Mouse (Mus musculus): Measurements from ENCODE around the gene Pitpnc1. TPM values are rescaled to one million over a fixed set of nuclear protein-coding genes. Genes with fewer than 3 reads are reported as not detected.

Gene Pitpnc1
- polyA plus RNA-seq, 1 experiment from 2014 or later = 35.2 TPM

DNA sequence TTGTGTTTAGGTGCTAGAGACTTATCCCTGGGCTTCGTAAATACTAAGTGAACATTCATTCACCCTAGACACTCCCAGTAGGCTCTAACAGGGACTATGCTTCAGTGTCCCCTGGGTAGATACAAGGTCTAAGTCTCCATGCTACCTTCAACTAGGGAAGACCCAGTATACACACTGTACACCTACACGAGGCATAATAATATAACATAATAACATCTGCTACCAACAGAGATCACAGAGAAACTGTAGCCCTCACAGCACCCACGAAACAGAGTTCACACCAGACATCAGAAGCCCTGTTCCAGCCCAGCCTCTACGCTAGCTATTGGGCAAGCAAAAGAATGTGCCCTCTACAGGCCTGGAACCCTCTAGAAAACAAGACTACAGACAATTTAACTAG, 5.5 kb downstream of the Pitpnc1 start:
- H3K27me3 ChIP-seq = no peaks in the 10 kb centered on the region
- ATAC-seq (ENCODE audit: low FRiP score) = no peak
- H3K27ac ChIP-seq = no peak overlapping the region
- H3K36me3 ChIP-seq = no peaks in the 10 kb centered on the region; the same call in 1 of the 2 replicates
- H3K9ac ChIP-seq = no peak overlapping the region
- no peak overlapping the region for H3K4me2 ChIP-seq
- H3K4me3 ChIP-seq = no peak overlapping the region
- H3K4me1 ChIP-seq (replicated peaks) = peaks cover 27% of the 10 kb centered on the region
- H3K9me3 ChIP-seq = no peaks in the 10 kb centered on the region
- WGBS = 95% methylated on average over 4 of the region's 4 CpGs

GRCm38 (mm10) chr11:107464141-107464540, 6.4 kb downstream of the Pitpnc1 start:
- Histone ChIP-seq H3K27me3 (no peaks in the 10 kb centered on the region), H3K9ac (no peak overlapping the region), H3K4me2 (no peak overlapping the region), H3K27ac (no peak overlapping the region), H3K4me3 (no peak overlapping the region), H3K4me1 (replicated peaks) (peaks cover 30% of the 10 kb centered on the region), H3K36me3 (no peaks in the 10 kb centered on the region; the same call in 1 of the 2 replicates), H3K9me3 (no peaks in the 10 kb centered on the region)
- WGBS = 55% methylated on average over 6 of the region's 6 CpGs
- no peak for ATAC-seq (ENCODE audit: low FRiP score)

DNA sequence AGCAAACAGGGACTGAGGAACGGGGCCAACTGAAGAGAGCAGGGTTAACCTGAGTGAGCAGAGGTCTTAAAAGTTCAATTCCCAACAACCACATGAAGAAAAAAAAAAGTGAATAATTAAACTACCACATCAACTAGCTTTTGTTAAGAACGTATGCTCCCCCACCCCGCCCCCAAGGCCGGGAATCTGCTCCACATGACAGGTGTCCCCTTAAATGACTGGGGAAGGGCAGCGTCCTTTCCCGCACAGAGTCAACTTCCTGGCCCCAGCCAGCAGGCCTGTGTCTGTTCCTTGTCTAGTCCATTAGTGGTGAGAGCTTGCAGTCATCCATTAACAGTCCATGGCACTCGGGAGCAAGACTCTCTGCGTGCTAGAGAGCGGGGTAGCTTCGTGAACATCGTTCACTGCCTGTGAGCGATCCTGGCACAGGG, 7.2 kb downstream of the Pitpnc1 start:
- H3K4me3 ChIP-seq = no peak overlapping the region
- H3K4me2 ChIP-seq = no peak overlapping the region
- no peak overlapping the region for H3K27ac ChIP-seq
- H3K27me3 ChIP-seq = no peaks in the 10 kb centered on the region
- no peak overlapping the region for H3K9ac ChIP-seq
- no peak for ATAC-seq (ENCODE audit: low FRiP score)
- WGBS = 85% methylated on average over 12 of the region's 12 CpGs
- peaks cover 30% of the 10 kb centered on the region for H3K4me1 ChIP-seq (replicated peaks)
- H3K9me3 ChIP-seq = no peaks in the 10 kb centered on the region
- no peaks in the 10 kb centered on the region; the same call in 1 of the 2 replicates for H3K36me3 ChIP-seq

- H3K36me3 ChIP-seq = no peaks in the 10 kb centered on the region; the same call in 1 of the 2 replicates
- peaks cover 27% of the 10 kb centered on the region for H3K4me1 ChIP-seq (replicated peaks)
- no peaks in the 10 kb centered on the region for H3K27me3 ChIP-seq
- no peak overlapping the region for H3K4me3 ChIP-seq
- WGBS = 97% methylated on average over 3 of the region's 3 CpGs
- no peak overlapping the region for H3K4me2 ChIP-seq
- H3K9me3 ChIP-seq = no peaks in the 10 kb centered on the region
- no peak for ATAC-seq (ENCODE audit: low FRiP score)
- H3K9ac ChIP-seq = no peak overlapping the region
- no peak overlapping the region for H3K27ac ChIP-seq
Observed at GRCm38 (mm10) chr11:107462478-107462877, 8.0 kb downstream of the Pitpnc1 start.

DNA sequence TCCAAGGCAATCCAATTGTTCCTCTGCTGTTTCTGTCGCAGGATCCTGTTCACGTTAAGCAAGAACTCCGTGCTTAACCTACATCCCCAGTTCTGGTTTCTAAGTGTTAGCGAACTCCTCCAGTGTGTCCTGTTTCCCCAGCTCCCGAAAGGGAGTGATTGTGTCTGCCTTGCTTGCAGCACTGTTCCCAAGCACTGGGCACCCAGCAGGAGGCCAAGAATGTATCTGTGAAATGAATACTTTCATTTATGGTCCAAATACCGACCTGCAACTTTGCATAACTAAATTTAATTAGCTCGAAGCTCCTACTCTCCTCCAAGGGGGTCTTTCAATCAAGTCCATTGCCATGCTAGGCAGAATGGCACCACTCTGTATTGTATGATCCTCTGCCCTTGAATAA, 10.7 kb downstream of the Pitpnc1 start:
- Histone ChIP-seq H3K4me1 (replicated peaks) (peaks cover 17% of the 10 kb centered on the region), H3K27ac (no peak overlapping the region), H3K27me3 (no peaks in the 10 kb centered on the region), H3K36me3 (no peaks in the 10 kb centered on the region; the same call in 1 of the 2 replicates), H3K9ac (no peak overlapping the region), H3K9me3 (no peaks in the 10 kb centered on the region), H3K4me2 (no peak overlapping the region), H3K4me3 (no peak overlapping the region)
- no peak for ATAC-seq (ENCODE audit: low FRiP score)
- WGBS = 68% methylated on average over 7 of the region's 7 CpGs

DNA sequence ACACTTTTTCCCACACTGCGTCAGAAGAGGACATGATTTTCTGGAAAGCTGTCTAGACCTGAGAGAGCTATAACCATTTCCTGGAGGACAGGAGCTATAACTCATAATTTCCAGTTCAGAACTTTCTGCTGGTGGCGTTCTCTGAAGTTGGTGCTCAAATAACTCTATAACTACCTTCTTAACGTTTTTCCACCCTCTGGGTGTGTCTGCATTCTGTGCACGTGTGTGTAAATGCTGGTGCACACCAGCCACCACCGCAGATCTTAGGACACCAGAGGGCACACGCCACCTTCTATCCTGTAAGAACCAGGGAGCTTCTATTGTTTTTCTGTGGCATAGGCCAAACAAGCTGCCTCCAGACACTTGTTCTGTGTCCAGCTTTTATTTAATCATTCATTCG, 11.5 kb downstream of the Pitpnc1 start:
- no peak overlapping the region for H3K4me3 ChIP-seq
- no peak overlapping the region for H3K27ac ChIP-seq
- H3K9me3 ChIP-seq = no peaks in the 10 kb centered on the region
- H3K4me2 ChIP-seq = no peak overlapping the region
- no peak overlapping the region for H3K9ac ChIP-seq
- WGBS = 92% methylated on average over 7 of the region's 7 CpGs
- no peaks in the 10 kb centered on the region; the same call in 1 of the 2 replicates for H3K36me3 ChIP-seq
- H3K27me3 ChIP-seq = no peaks in the 10 kb centered on the region
- no peak for ATAC-seq (ENCODE audit: low FRiP score)
- peaks cover 14% of the 10 kb centered on the region for H3K4me1 ChIP-seq (replicated peaks)

GRCm38 (mm10) chr11:107458286-107458685, 12.2 kb downstream of the Pitpnc1 start:
- Histone ChIP-seq H3K9ac (peak overlapping the region; percentile 15; the same call in 1 of the 2 replicates), H3K27me3 (no peaks in the 10 kb centered on the region), H3K9me3 (0 out of 2 replicates have a peak, but pooled peaks cover 3% of the 10 kb centered on the region), H3K4me1 (replicated peaks) (peaks cover 12% of the 10 kb centered on the region), H3K4me3 (no peak overlapping the region), H3K27ac (no peak overlapping the region), H3K36me3 (peaks cover 6% of the 10 kb centered on the region), H3K4me2 (no peak overlapping the region)
- 78% methylated on average over 12 of the region's 12 CpGs for WGBS
- no peak for ATAC-seq (ENCODE audit: low FRiP score)

- WGBS = 94% methylated on average over 3 of the region's 3 CpGs
Observed at GRCm38 (mm10) chr11:107457282-107457681, 13.2 kb downstream of the Pitpnc1 start.

DNA sequence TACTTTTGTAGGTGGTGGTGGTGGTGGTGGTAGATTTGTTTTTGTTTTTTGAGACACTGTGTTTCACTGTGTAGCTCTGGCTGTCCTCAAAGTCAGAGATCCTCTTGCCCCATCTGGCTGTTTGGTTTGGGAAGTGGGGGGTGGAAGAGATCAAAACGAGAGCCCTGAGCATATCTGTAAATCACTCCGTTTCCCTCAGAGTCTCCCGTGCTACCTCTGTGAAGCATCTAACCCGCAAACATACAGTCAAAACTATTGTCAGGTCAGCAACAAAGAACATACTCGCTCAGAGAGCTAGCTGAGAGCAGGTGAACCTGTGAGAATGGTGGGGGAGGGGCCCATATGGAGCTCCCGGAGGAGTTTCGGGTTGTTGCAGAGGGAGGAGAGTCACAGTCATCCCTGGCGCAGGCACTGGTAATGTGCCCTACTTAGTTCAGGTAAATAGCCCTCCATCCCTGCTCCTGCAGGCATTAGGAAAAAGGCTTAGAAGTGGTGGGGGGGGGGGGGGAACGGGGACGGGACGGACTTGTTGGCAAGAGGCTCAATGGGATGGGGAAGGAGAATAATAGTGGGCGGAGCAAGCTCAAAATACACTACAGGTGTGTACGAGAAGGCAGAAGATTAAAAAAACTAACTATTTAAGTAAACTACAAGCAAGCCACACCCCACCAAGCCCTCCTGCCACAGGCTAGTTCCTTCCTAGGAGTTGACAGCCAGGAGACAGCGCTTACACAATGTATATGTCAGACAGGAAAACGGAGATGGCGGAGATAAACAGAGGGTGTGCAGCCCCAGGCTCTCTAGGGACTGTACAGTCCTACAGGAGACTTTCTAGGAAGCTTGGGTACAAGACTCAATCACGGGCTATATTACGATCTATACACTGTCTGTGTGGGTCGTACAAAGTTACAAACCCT, 15.7 kb downstream of the Pitpnc1 start:
- WGBS = 69% methylated on average over 16 of the region's 19 CpGs
- H3K36me3 ChIP-seq = peaks cover 9% of the 10 kb centered on the region
- H3K4me2 ChIP-seq = no peak overlapping the region
- no peaks in the 10 kb centered on the region for H3K27me3 ChIP-seq
- no peak overlapping the region for H3K9ac ChIP-seq
- H3K4me1 ChIP-seq (replicated peaks) = peaks cover 7% of the 10 kb centered on the region
- no peak for ATAC-seq (ENCODE audit: low FRiP score)
- no peak overlapping the region for H3K27ac ChIP-seq
- H3K9me3 ChIP-seq = 0 out of 2 replicates have a peak, but pooled peaks cover 5% of the 10 kb centered on the region
- no peak overlapping the region for H3K4me3 ChIP-seq

More at GRCm38 (mm10) chr11:107457282-107457681, 13.2 kb downstream of the Pitpnc1 start:
- no peak overlapping the region for H3K4me2 ChIP-seq
- peaks cover 10% of the 10 kb centered on the region for H3K4me1 ChIP-seq (replicated peaks)
- no peak overlapping the region for H3K27ac ChIP-seq
- H3K27me3 ChIP-seq = no peaks in the 10 kb centered on the region
- H3K9me3 ChIP-seq = 0 out of 2 replicates have a peak, but pooled peaks cover 5% of the 10 kb centered on the region
- H3K36me3 ChIP-seq = peaks cover 9% of the 10 kb centered on the region
- no peak overlapping the region for H3K4me3 ChIP-seq
- H3K9ac ChIP-seq = no peak overlapping the region
- ATAC-seq (ENCODE audit: low FRiP score) = no peak

DNA sequence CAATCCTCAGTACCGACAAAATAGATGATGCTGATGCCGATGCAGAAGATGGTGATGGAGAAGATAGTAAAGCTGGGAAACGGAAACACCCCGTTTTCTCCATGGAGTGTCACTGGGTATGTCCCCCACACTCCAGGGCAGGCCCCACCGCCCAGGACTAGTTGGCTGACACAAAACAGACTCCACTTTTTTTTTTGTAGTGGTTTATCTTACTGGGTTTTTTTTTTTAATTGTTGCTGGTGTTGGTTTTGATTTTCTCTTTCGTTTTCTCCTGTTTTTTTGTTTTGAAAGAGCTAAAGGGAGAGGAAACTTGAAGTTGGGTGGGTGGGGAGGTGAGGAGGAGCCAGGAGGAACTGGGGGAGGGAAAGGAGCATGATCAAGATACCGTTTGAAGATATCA, 18.4 kb downstream of the Pitpnc1 start:
- ATAC-seq (ENCODE audit: low FRiP score) = no peak
- WGBS = 96% methylated on average over 7 of the region's 7 CpGs
- H3K9ac ChIP-seq = no peak overlapping the region

DNA sequence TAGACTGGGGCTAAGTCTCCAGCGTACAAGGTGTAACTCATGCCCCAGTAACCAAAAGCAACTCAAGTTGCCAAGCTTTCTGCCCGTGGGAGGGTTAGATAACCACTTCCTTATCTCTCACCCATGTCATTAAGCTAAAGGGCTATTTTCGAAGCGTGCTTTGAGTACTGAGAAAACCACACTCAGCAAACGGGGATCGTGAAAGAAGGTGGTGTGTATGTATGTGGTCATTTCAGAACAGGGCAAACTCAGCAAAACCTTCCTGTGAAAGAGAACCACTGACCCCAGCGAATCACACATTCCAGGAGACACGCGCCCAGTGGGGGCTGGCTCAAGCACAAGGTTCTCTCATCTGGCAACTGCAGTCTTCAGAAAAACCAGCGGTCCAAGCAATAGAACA, 19.4 kb downstream of the Pitpnc1 start:
- H3K36me3 ChIP-seq = peaks cover 9% of the 10 kb centered on the region
- 88% methylated on average over 10 of the region's 10 CpGs for WGBS
- H3K27ac ChIP-seq = no peak overlapping the region
- H3K9me3 ChIP-seq = 0 out of 2 replicates have a peak, but pooled peaks cover 5% of the 10 kb centered on the region
- H3K4me1 ChIP-seq (replicated peaks) = peaks cover 15% of the 10 kb centered on the region
- no peak for ATAC-seq (ENCODE audit: low FRiP score)
- H3K9ac ChIP-seq = no peak overlapping the region
- H3K4me3 ChIP-seq = no peak overlapping the region
- H3K27me3 ChIP-seq = no peaks in the 10 kb centered on the region
- no peak overlapping the region for H3K4me2 ChIP-seq

More for the DNA sequence above, 18.4 kb downstream of the Pitpnc1 start:
- H3K36me3 ChIP-seq = peaks cover 9% of the 10 kb centered on the region
- 0 out of 2 replicates have a peak, but pooled peaks cover 5% of the 10 kb centered on the region for H3K9me3 ChIP-seq
- no peak overlapping the region for H3K27ac ChIP-seq
- H3K4me3 ChIP-seq = no peak overlapping the region
- H3K27me3 ChIP-seq = no peaks in the 10 kb centered on the region
- H3K4me2 ChIP-seq = no peak overlapping the region
- H3K4me1 ChIP-seq (replicated peaks) = peaks cover 11% of the 10 kb centered on the region

- Histone ChIP-seq H3K36me3 (peaks cover 9% of the 10 kb centered on the region), H3K9me3 (0 out of 2 replicates have a peak, but pooled peaks cover 5% of the 10 kb centered on the region), H3K9ac (no peak overlapping the region), H3K4me3 (no peak overlapping the region), H3K27me3 (no peaks in the 10 kb centered on the region), H3K4me1 (replicated peaks) (peaks cover 15% of the 10 kb centered on the region), H3K4me2 (no peak overlapping the region), H3K27ac (no peak overlapping the region)
- WGBS = 86% methylated on average over 6 of the region's 6 CpGs
- no peak for ATAC-seq (ENCODE audit: low FRiP score)
Observed at GRCm38 (mm10) chr11:107450097-107450496, 20.4 kb downstream of the Pitpnc1 start.
